In the genomic region with DNA sequence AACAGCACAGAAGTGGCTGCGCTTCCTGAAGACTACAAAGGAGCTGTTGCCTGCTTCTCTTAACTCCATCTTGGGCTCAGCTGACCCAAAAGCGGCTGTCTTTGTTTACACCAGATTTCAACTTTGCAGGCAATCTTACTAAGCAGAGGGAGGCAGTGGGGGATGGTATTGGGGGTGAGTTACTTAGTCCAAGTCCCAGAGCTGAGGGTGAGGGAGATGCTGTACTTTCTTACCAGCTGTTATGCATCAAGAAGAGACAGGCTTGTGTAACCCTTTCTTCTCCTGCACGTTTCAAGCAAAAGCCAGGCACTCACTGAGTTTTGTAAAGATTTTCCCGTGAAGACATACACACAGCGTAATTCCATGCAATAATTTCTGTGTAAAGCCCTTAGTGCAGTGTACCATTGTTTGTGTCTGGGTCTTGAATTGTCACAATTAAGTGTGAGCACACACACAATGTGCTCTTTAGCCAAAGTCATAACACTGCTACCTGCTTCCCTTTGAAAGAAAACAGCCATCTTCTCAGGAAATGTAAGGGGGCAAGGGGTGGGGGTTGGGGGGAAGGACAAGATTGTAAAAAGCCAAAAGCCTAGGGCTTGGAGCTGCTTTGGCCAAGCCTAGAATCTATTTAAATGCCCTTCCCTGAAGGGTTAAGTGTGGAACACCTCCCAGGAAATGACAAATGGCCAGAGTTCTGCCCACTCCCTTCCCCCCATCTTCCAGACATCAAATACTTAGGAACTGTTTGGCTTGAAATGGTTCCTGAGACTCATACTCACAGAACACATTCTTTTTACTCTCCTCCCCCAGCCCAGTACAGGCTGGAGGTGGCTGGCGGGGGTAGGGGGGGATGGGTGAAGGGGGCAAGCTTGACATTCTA, we compare ENCODE assay signal across 7 mouse cellular contexts. TPM values are rescaled to one million over a fixed set of nuclear protein-coding genes. Genes with fewer than 3 reads are reported as not detected.
DNase-seq lines count a peak whose midpoint lies in the region; ATAC-seq and TF ChIP-seq lines count a peak whose summit lies in the region.

No protein-coding gene starts in this region.

- H3K4me1 ChIP-seq in cortical plate, adult 2 months (ENCODE audit: control insufficient read depth, insufficient read depth, low read length): no peaks in the 10 kb centered on the region
- peaks cover 43% of the 10 kb centered on the region for H3K4me1 ChIP-seq in embryonic facial prominence, embryonic 14.5 days (ENCODE audit: control insufficient read depth, insufficient read depth, low read length)
- H3K4me1 ChIP-seq in limb, embryonic 11.5 days (ENCODE audit: control insufficient read depth, insufficient read depth, low read length): peaks cover 22% of the 10 kb centered on the region

- TF ChIP-seq POLR2A in cortical plate, adult 2 months (IDR thresholded peaks at IDR 0.05; ENCODE audit: extremely low read depth, insufficient read depth, low read length): no peak

- DNase-seq in embryonic facial prominence, embryonic 14.5 days (ENCODE audit: low spot score): peak; percentile 96
- DNase-seq in heart, postnatal 4 days: peak; percentile 70
- DNase-seq in limb, embryonic 11.5 days (ENCODE audit: low spot score): peak; percentile 74
- DNase-seq in ovary, postnatal 10 days (ENCODE audit: low spot score): peak; percentile 27
- no peak for DNase-seq in right cerebral cortex, adult 2 months (ENCODE audit: low spot score in 2 of 2)

- no peaks in the 10 kb centered on the region for H3K27me3 ChIP-seq in embryonic facial prominence, embryonic 14.5 days (replicated peaks; ENCODE audit: control insufficient read depth, insufficient read depth, low read length)
- no peaks in the 10 kb centered on the region for H3K27me3 ChIP-seq in limb, embryonic 11.5 days (ENCODE audit: control insufficient read depth, insufficient read depth, low read length)

- TF ChIP-seq CTCF in cortical plate, adult 2 months (IDR thresholded peaks at IDR 0.05; ENCODE audit: extremely low read depth, insufficient read depth, low read length): no peak

- H3K9ac ChIP-seq in embryonic facial prominence, embryonic 14.5 days (ENCODE audit: low read depth, low read length): 0 out of 2 replicates have a peak overlapping the region, but pooled peaks have one; percentile 32
- H3K9ac ChIP-seq in limb, embryonic 11.5 days (ENCODE audit: low read length): peak overlapping the region; percentile 41

- 7% methylated on average over 6 of the region's 6 CpGs for WGBS in embryonic facial prominence, embryonic 14.5 days
- 6% methylated on average over 6 of the region's 6 CpGs for WGBS in limb, embryonic 11.5 days

- peak; percentile 90 for ATAC-seq in embryonic facial prominence, embryonic 14.5 days (ENCODE audit: low read depth)
- peak; percentile 91 for ATAC-seq in limb, embryonic 11.5 days (ENCODE audit: insufficient number of reproducible peaks, low FRiP score, low TSS enrichment, low read depth)
- no peak for ATAC-seq in inflammation-experienced regulatory T-cells, adult 6 months

- no peaks in the 10 kb centered on the region for H3K36me3 ChIP-seq in embryonic facial prominence, embryonic 14.5 days (ENCODE audit: control insufficient read depth, insufficient read depth, low read length)
- no peaks in the 10 kb centered on the region for H3K36me3 ChIP-seq in limb, embryonic 11.5 days (ENCODE audit: control insufficient read depth, insufficient read depth, low read length)

- H3K27ac ChIP-seq in cortical plate, adult 2 months (ENCODE audit: insufficient read depth, low read length): peak overlapping the region; percentile 36; the same call in 1 of the 2 replicates
- H3K27ac ChIP-seq in embryonic facial prominence, embryonic 14.5 days (replicated peaks; ENCODE audit: low read depth, low read length): peak overlapping the region; percentile 94
- H3K27ac ChIP-seq in limb, embryonic 11.5 days (replicated peaks; ENCODE audit: low read depth, low read length): peak overlapping the region; percentile 93

- H3K4me3 ChIP-seq in cortical plate, adult 2 months (ENCODE audit: insufficient read depth, low read length): no peak overlapping the region
- peak overlapping the region; percentile 18 for H3K4me3 ChIP-seq in embryonic facial prominence, embryonic 14.5 days (ENCODE audit: low read depth, low read length)
- H3K4me3 ChIP-seq in limb, embryonic 11.5 days (ENCODE audit: low read depth, low read length): no peak overlapping the region

- H3K4me2 ChIP-seq in embryonic facial prominence, embryonic 14.5 days (ENCODE audit: low read depth, low read length): peak overlapping the region; percentile 49
- peak overlapping the region; percentile 29; the same call in 1 of the 2 replicates for H3K4me2 ChIP-seq in limb, embryonic 11.5 days (ENCODE audit: low read depth, severe bottlenecking)

- H3K9me3 ChIP-seq in embryonic facial prominence, embryonic 14.5 days (ENCODE audit: control insufficient read depth, low read length): no peaks in the 10 kb centered on the region
- no peaks in the 10 kb centered on the region for H3K9me3 ChIP-seq in limb, embryonic 11.5 days (ENCODE audit: control insufficient read depth, low read length)

RNA-seq across cellular contexts. Expression of gene Col1a2, which starts 15.0 kb away (rescaled TPM):
- 6.5 and 8.1 TPM in 2 replicates for polyA plus RNA-seq in cortical plate, adult 2 months (2012; rRNA removed)
- polyA plus RNA-seq in embryonic facial prominence, embryonic 14.5 days (2014; fragmentation: Nextera tagmentation; extraction: Ambion mirVana): 2,526 and 3,098 TPM in 2 replicates
- 100 to 1,000 TPM; 597 to 657 TPM for total RNA-seq in heart, postnatal 4 days (2021)
- polyA plus RNA-seq in limb, embryonic 11.5 days (2014; fragmentation: Nextera tagmentation; extraction: Ambion mirVana): 243 and 265 TPM in 2 replicates
- polyA plus RNA-seq in inflammation-experienced regulatory T-cells, adult 6 months (2017; shearing (Covaris generic)): under 1 TPM in 2 of 3 experiments, not detected in 1; 0.15 to 0.16 TPM

Comparison
In these comparisons a context has a peak if more than half of its experiments do, and no peak if none do; other contexts are left out.
1. H3K27ac ChIP-seq: peak in every context shown above with its lines; median percentile 94 in embryonic facial prominence, embryonic 14.5 days; 93 in limb, embryonic 11.5 days; 36 in cortical plate, adult 2 months.
2. DNase-seq: peak in embryonic facial prominence, embryonic 14.5 days (single experiment), heart, postnatal 4 days (single experiment), limb, embryonic 11.5 days (single experiment) and ovary, postnatal 10 days (single experiment); none in right cerebral cortex, adult 2 months (0 of 2).
3. RNA of gene Col1a2, which starts 15.0 kb away (polyA plus RNA-seq): 2,526 to 3,098 TPM in embryonic facial prominence, embryonic 14.5 days and 243 to 265 TPM in limb, embryonic 11.5 days; 6.5 to 8.1 TPM in cortical plate, adult 2 months and 0.15 to 0.16 TPM in inflammation-experienced regulatory T-cells, adult 6 months; every median in the first group is over 10 times any median in the second.